Mouse (Mus musculus) CH12.LX (cell line): ENCODE data around the gene Cdk14. TPM values are rescaled to one million over a fixed set of nuclear protein-coding genes. Genes with fewer than 3 reads are reported as not detected.

Experiments
- DNase-seq: peaks from one replicate; pipeline ENCODE4 v3.0.0-alpha.2; 2013; ENCODE audit errors: extremely low read depth
- H3K27ac ChIP-seq: 2 replicates; pipeline ENCODE4 v1.5.1; 2012; ENCODE audit warnings: low read depth, mild to moderate bottlenecking, control low read depth, moderate library complexity; ENCODE audit not compliant: insufficient read depth
- H3K27me3 ChIP-seq: replicated peaks from 2 replicates; pipeline ENCODE3; 2012; ENCODE audit warnings: inconsistent platforms
- H3K36me3 ChIP-seq, 2 experiments: replicated peaks in 1 of 2; 2 replicates each; pipeline versions ENCODE3 to v1.6.1; 2012; ENCODE audit warnings: inconsistent platforms in 1 of 2, low read length in 1 of 2, mild to moderate bottlenecking in 1 of 2, mixed read lengths in 1 of 2, moderate library complexity in 1 of 2; ENCODE audit not compliant: control insufficient read depth in 1 of 2, insufficient read depth in 1 of 2
- H3K4me1 ChIP-seq, 2 experiments: 2 replicates each; pipeline ENCODE4 v1.6.1; 2012; ENCODE audit warnings: inconsistent platforms in 1 of 2, moderate library complexity in 1 of 2; ENCODE audit not compliant: insufficient read depth in 2 of 2, control insufficient read depth in 1 of 2
- H3K4me2 ChIP-seq: 2 replicates; pipeline ENCODE4 v1.6.1; 2012; ENCODE audit warnings: low read depth, mild to moderate bottlenecking, control low read depth; ENCODE audit not compliant: poor library complexity, insufficient read depth, severe bottlenecking
- H3K4me3 ChIP-seq, 3 experiments: fragments of 150-350 bp in 1 of 3; sonication (generic) in 1 of 3; replicated peaks in 1 of 3; 2 replicates each; pipeline versions ENCODE3 to v1.5.1; 2011 to 2012; ENCODE audit warnings: low read depth in 2 of 3, low read length in 2 of 3, mild to moderate bottlenecking in 2 of 3, moderate library complexity in 2 of 3, control low read depth in 1 of 3, improper control_type of control experiment in 1 of 3, inconsistent platforms in 1 of 3, mixed read lengths in 1 of 3; ENCODE audit not compliant: poor library complexity in 1 of 3
- H3K79me2 ChIP-seq: replicated peaks from 2 replicates; pipeline ENCODE4 v1.6.1; 2012; ENCODE audit warnings: mild to moderate bottlenecking, moderate library complexity; ENCODE audit not compliant: control insufficient read depth, poor library complexity, insufficient read depth, severe bottlenecking; ENCODE audit errors: extremely low read depth
- H3K9ac ChIP-seq: 2 replicates; pipeline ENCODE4 v1.6.1; 2012; ENCODE audit warnings: low read depth, mild to moderate bottlenecking, control low read depth, moderate library complexity; ENCODE audit not compliant: insufficient read depth
- H3K9me3 ChIP-seq: replicated peaks from 2 replicates; pipeline ENCODE3; 2012; ENCODE audit warnings: low read length, inconsistent platforms, mixed read lengths
- CHD2 ChIP-seq: IDR thresholded peaks from 2 replicates; pipeline ENCODE4 v1.6.1; 2011; ENCODE audit warnings: low read length, improper control_type of control experiment
- ELF1 ChIP-seq: IDR thresholded peaks from 2 replicates; pipeline ENCODE4 v1.6.1; 2014; ENCODE audit warnings: low read depth, mild to moderate bottlenecking, inconsistent platforms, low read length, improper control_type of control experiment
- EP300 ChIP-seq: IDR thresholded peaks from 2 replicates; pipeline ENCODE4 v1.6.1; 2011; ENCODE audit warnings: low read length, improper control_type of control experiment
- HCFC1 ChIP-seq: IDR thresholded peaks from 2 replicates; pipeline ENCODE4 v1.6.1; 2012; ENCODE audit warnings: low read depth, mild to moderate bottlenecking, inconsistent platforms, low read length, improper control_type of control experiment
- KAT2A ChIP-seq: IDR thresholded peaks from 2 replicates; pipeline ENCODE4 v1.6.1; 2012; ENCODE audit warnings: low read length, improper control_type of control experiment, inconsistent platforms; ENCODE audit not compliant: insufficient replicate concordance
- MAFK ChIP-seq: IDR thresholded peaks from 2 replicates; pipeline ENCODE4 v1.6.1; 2011; ENCODE audit warnings: low read length, improper control_type of control experiment; ENCODE audit not compliant: insufficient replicate concordance
- MAX ChIP-seq: IDR thresholded peaks from 2 replicates; pipeline ENCODE4 v1.6.1; 2011; ENCODE audit warnings: low read length, improper control_type of control experiment
- MEF2A ChIP-seq: IDR thresholded peaks from 2 replicates; pipeline ENCODE4 v1.6.1; 2014; ENCODE audit warnings: low read depth, mild to moderate bottlenecking, inconsistent platforms, low read length, improper control_type of control experiment, borderline replicate concordance
- NELFE ChIP-seq: IDR thresholded peaks from 2 replicates; pipeline ENCODE4 v1.6.1; 2011; ENCODE audit warnings: low read depth, low read length, improper control_type of control experiment
- PAX5 ChIP-seq: IDR thresholded peaks from 2 replicates; pipeline ENCODE4 v1.6.1; 2012; ENCODE audit warnings: low read length, inconsistent platforms, mixed read lengths
- POLR2A ChIP-seq: IDR thresholded peaks from 2 replicates; pipeline ENCODE4 v1.6.1; 2011; ENCODE audit warnings: low read depth, mild to moderate bottlenecking, improper control_type of control experiment, low read length
- RAD21 ChIP-seq: IDR thresholded peaks from 2 replicates; pipeline ENCODE4 v1.6.1; 2011; ENCODE audit warnings: low read depth, mild to moderate bottlenecking, low read length, improper control_type of control experiment, moderate library complexity
- TBP ChIP-seq: conservative IDR thresholded peaks from 2 replicates; pipeline ENCODE4 v1.6.1; 2011; ENCODE audit warnings: low read depth, low read length, improper control_type of control experiment
- TCF12 ChIP-seq: IDR thresholded peaks from 2 replicates; pipeline ENCODE4 v1.6.1; 2014; ENCODE audit warnings: low read depth, mild to moderate bottlenecking, inconsistent platforms, low read length, improper control_type of control experiment
- ZC3H11A ChIP-seq: IDR thresholded peaks from 2 replicates; pipeline ENCODE4 v1.6.1; 2012; ENCODE audit warnings: low read depth, mild to moderate bottlenecking, inconsistent platforms, low read length, improper control_type of control experiment
- ZNF384 ChIP-seq: IDR thresholded peaks from 2 replicates; pipeline ENCODE4 v1.6.1; 2012; ENCODE audit warnings: low read depth, low read length, improper control_type of control experiment, inconsistent platforms
- dilution Hi-C: fragments of 300-500 bp; cut with MboI; formaldehyde crosslinking; loops from 2 replicates; pipeline ENCODE4 v1.14.3; 2020; ENCODE audit warnings: low sequenced_read_pairs; ENCODE audit not compliant: extremely low pct_unique_long_range_greater_than_20kb, extremely low pct_ligation_motif_present
- in situ Hi-C: fragments of 300-500 bp; cut with MboI; formaldehyde crosslinking; loops from 3 replicates; pipeline ENCODE4 v1.14.3; 2019; ENCODE audit warnings: low sequenced_read_pairs, low pct_ligation_motif_present, low pct_unique_long_range_greater_than_20kb, mixed read lengths
- polyA plus RNA-seq: library from polyadenylated mRNA; unstranded; fragments of >175 nt; gene quantifications from 2 replicates; pipeline ENCODE4 v1.2.1, GENCODE M21; 2012; ENCODE audit warnings: low read depth; ENCODE audit not compliant: insufficient read length
- total RNA-seq, 2 experiments: library from RNA; depleted of rRNA; stranded (reverse); fragments of 300-350 nt in 1 of 2; fragments of >200 nt in 1 of 2; gene quantifications; 2 replicates each; pipeline ENCODE4 v1.2.3; 2012 to 2014

Gene Cdk14
- total and polyA plus RNA-seq, 3 experiments: 3.7 to 12.0 (median 8.9) TPM

- no peak for TF ChIP-seq KAT2A
- TF ChIP-seq TBP: 0 out of 2 replicates have a peak, but pooled peaks have one; percentile 30
- no peaks in the 10 kb centered on the region for H3K79me2 ChIP-seq
- no peak overlapping the region for H3K4me2 ChIP-seq
- dilution Hi-C loops: no loop called here
- H3K27ac ChIP-seq: no peak overlapping the region
- H3K4me3 ChIP-seq: no peak overlapping the region
- H3K36me3 ChIP-seq: peaks cover 7 to 11% of the 10 kb centered on the region in 2 experiments
- in situ Hi-C loops: no loop called here
- H3K9me3 ChIP-seq: peaks cover 2% of the 10 kb centered on the region
- no peaks in the 10 kb centered on the region for H3K27me3 ChIP-seq
- H3K4me1 ChIP-seq: peaks cover 13 to 21% of the 10 kb centered on the region in 2 experiments
- no peak overlapping the region for H3K9ac ChIP-seq
- DNase-seq: peak; percentile 27
Measured at GRCm38 (mm10) chr5:5242704-5243103, 177.4 kb downstream of the Cdk14 start.

GRCm38 (mm10) chr5:5241088-5241487 lies 179.0 kb downstream of the Cdk14 start:
- no peak overlapping the region for H3K9ac ChIP-seq
- H3K27me3 ChIP-seq: no peaks in the 10 kb centered on the region
- H3K4me2 ChIP-seq: no peak overlapping the region
- peaks cover 7% of the 10 kb centered on the region for H3K9me3 ChIP-seq
- H3K4me3 ChIP-seq: no peak overlapping the region
- H3K4me1 ChIP-seq: peaks cover 13 to 20% of the 10 kb centered on the region in 2 experiments
- H3K36me3 ChIP-seq: peaks cover 8 to 10% of the 10 kb centered on the region in 2 experiments
- no peak overlapping the region for H3K27ac ChIP-seq
- H3K79me2 ChIP-seq: no peaks in the 10 kb centered on the region
- in situ Hi-C loops: no loop called here
- TF ChIP-seq ELF1 (no peak), MEF2A (no peak), TCF12 (no peak), EP300 (no peak), NELFE (no peak), KAT2A (no peak), PAX5 (no peak), ZNF384 (no peak), MAFK (no peak), ZC3H11A (no peak), POLR2A (no peak), CHD2 (no peak), MAX (no peak), RAD21 (no peak), HCFC1 (no peak)
- TF ChIP-seq, all 38 proteins: peak for 0
- dilution Hi-C loops: no loop called here
- no peak for DNase-seq
